Mouse (Mus musculus) ES-Bruce4 (cell line): ENCODE measurements around the gene Acadvl. TPM values are rescaled to one million over a fixed set of nuclear protein-coding genes. Genes with fewer than 3 reads are reported as not detected.

Experiments
- H3K27ac ChIP-seq: 2 replicates; pipeline ENCODE4 v1.5.1; 2012; ENCODE audit warnings: low read length, inconsistent platforms; ENCODE audit not compliant: insufficient read depth
- H3K27me3 ChIP-seq: 2 replicates; pipeline ENCODE4 v1.6.1; 2012; ENCODE audit warnings: mild to moderate bottlenecking, low read length, inconsistent platforms; ENCODE audit not compliant: control insufficient read depth, poor library complexity, insufficient read depth, severe bottlenecking
- H3K36me3 ChIP-seq: 2 replicates; pipeline ENCODE4 v1.6.1; 2012; ENCODE audit warnings: inconsistent platforms, mild to moderate bottlenecking, low read length, moderate library complexity; ENCODE audit not compliant: control insufficient read depth, poor library complexity, insufficient read depth, severe bottlenecking
- H3K4me1 ChIP-seq: one replicate; pipeline ENCODE4 v1.8.1; 2011; ENCODE audit warnings: low read length; ENCODE audit not compliant: control insufficient read depth, insufficient read depth
- H3K4me3 ChIP-seq: 2 replicates; pipeline ENCODE4 v1.5.1; 2011; ENCODE audit warnings: low read depth, mild to moderate bottlenecking, low read length
- H3K9ac ChIP-seq: 2 replicates; pipeline ENCODE4 v1.6.1; 2012; ENCODE audit warnings: low read depth, mild to moderate bottlenecking, inconsistent platforms; ENCODE audit not compliant: poor library complexity, severe bottlenecking
- H3K9me3 ChIP-seq: replicated peaks from 2 replicates; pipeline ENCODE4 v1.6.1; 2012; ENCODE audit warnings: mild to moderate bottlenecking, low read length, inconsistent platforms; ENCODE audit not compliant: control insufficient read depth, poor library complexity, insufficient read depth, severe bottlenecking
- CTCF ChIP-seq: IDR thresholded peaks from one replicate; pipeline ENCODE4 v1.8.1; 2011; ENCODE audit warnings: low read depth, low read length
- EP300 ChIP-seq: IDR thresholded peaks from 2 replicates; pipeline ENCODE4 v1.6.1; 2011; ENCODE audit warnings: low read depth, low read length; ENCODE audit not compliant: insufficient read depth
- POLR2A ChIP-seq: IDR thresholded peaks from one replicate; pipeline ENCODE4 v1.8.1; 2011; ENCODE audit warnings: low read length; ENCODE audit not compliant: insufficient read depth
- polyA plus RNA-seq: library from polyadenylated mRNA; stranded (reverse); fragments of >200 nt; gene quantifications from 2 replicates; pipeline ENCODE4 v1.2.4, GENCODE M21; 2011; ENCODE audit warnings: low read depth; ENCODE audit not compliant: missing spikeins, insufficient read depth, insufficient read length

Gene Acadvl
- polyA plus RNA-seq, 1 experiment, result 19.8 TPM

GRCm38 (mm10) chr11:70040184-70040583, 25.0 kb upstream of the Acadvl start:
- no peaks in the 10 kb centered on the region for H3K36me3 ChIP-seq

DNA sequence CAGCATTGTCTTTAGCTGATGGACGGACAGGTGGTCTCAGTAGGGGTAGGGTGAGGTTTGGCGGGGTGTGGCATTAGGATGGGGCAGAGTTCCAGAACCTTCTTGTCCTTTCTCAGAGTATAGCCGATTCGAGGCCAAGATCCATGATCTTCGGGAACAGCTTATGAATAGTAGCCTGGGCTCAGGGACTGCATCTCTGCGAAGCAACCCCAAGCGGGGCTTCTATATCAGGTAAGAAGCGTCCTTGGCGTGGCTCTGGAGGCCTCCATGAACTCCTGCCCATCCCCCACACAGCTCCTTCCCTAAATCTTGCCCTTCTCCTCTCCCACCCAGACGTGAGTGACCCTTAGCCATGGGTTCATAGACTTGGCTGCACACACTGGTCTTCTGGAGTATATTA, 24.4 kb upstream of the Acadvl start:
- H3K9me3 ChIP-seq, result no peaks in the 10 kb centered on the region
- H3K27me3 ChIP-seq, result no peaks in the 10 kb centered on the region
- no peaks in the 10 kb centered on the region for H3K36me3 ChIP-seq
- H3K27ac ChIP-seq, result no peak overlapping the region
- H3K9ac ChIP-seq, result no peak overlapping the region
- no peak overlapping the region for H3K4me3 ChIP-seq
- H3K4me1 ChIP-seq, result no peaks in the 10 kb centered on the region
- TF ChIP-seq EP300 (no peak), CTCF (no peak), POLR2A (no peak)

More at GRCm38 (mm10) chr11:70040184-70040583, 25.0 kb upstream of the Acadvl start:
- Histone ChIP-seq H3K27ac (no peak overlapping the region), H3K4me1 (no peaks in the 10 kb centered on the region), H3K4me3 (no peak overlapping the region), H3K9me3 (no peaks in the 10 kb centered on the region), H3K27me3 (no peaks in the 10 kb centered on the region), H3K9ac (no peak overlapping the region)
- no peak for TF ChIP-seq POLR2A
- TF ChIP-seq EP300, result no peak
- no peak for TF ChIP-seq CTCF

GRCm38 (mm10) chr11:70038174-70038573, 23.0 kb upstream of the Acadvl start:
- Histone ChIP-seq H3K9me3 (no peaks in the 10 kb centered on the region), H3K27me3 (no peaks in the 10 kb centered on the region), H3K4me3 (no peak overlapping the region), H3K4me1 (no peaks in the 10 kb centered on the region), H3K36me3 (no peaks in the 10 kb centered on the region), H3K27ac (no peak overlapping the region), H3K9ac (no peak overlapping the region)
- no peak for TF ChIP-seq EP300
- TF ChIP-seq POLR2A, result no peak
- TF ChIP-seq CTCF, result no peak

GRCm38 (mm10) chr11:70031321-70031670, 16.1 kb upstream of the Acadvl start:
- TF ChIP-seq EP300, result no peak
- no peak for TF ChIP-seq POLR2A
- TF ChIP-seq CTCF, result no peak
- Histone ChIP-seq H3K27me3 (no peaks in the 10 kb centered on the region), H3K9ac (no peak overlapping the region), H3K4me1 (peaks cover 2% of the 10 kb centered on the region), H3K27ac (no peak overlapping the region), H3K9me3 (no peaks in the 10 kb centered on the region), H3K4me3 (no peak overlapping the region), H3K36me3 (no peaks in the 10 kb centered on the region)

DNA sequence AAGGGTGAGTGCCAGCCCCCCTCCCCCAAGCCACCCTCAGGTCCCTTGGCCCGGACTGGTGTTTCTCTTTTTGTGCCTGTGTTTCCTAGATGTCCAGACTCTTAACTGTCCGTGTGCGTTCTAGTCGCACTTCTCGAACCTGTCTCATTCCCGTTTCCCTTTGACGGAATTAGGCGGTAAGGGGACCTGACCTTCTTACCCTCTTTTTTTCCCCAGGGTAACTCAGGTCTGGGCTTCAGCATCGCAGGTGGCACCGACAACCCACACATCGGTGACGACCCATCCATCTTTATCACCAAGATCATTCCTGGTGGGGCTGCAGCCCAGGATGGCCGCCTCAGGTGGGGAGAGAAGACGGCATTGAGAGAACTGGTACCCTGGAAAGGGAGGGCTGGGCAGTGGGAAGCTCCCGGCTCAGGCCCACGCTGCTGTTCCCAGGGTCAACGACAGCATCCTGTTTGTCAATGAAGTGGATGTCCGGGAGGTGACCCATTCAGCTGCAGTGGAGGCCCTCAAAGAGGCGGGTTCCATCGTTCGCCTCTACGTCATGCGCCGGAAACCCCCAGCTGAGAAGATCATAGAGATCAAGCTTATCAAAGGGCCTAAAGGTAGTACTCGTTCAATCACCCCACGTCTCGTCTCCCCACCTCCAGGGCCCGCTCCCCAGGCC, 15.6 kb upstream of the Acadvl start:
- Histone ChIP-seq H3K27ac (no peak overlapping the region), H3K9ac (no peak overlapping the region)

GRCm38 (mm10) chr11:70029829-70030550, 14.8 kb upstream of the Acadvl start:
- no peak overlapping the region for H3K4me3 ChIP-seq
- no peaks in the 10 kb centered on the region for H3K36me3 ChIP-seq
- no peaks in the 10 kb centered on the region for H3K27me3 ChIP-seq
- no peak for TF ChIP-seq POLR2A
- no peak for TF ChIP-seq EP300
- no peak for TF ChIP-seq CTCF
- no peak overlapping the region for H3K9ac ChIP-seq
- H3K9me3 ChIP-seq, result no peaks in the 10 kb centered on the region
- peaks cover 5% of the 10 kb centered on the region for H3K4me1 ChIP-seq
- no peak overlapping the region for H3K27ac ChIP-seq

More for the DNA sequence above, 15.6 kb upstream of the Acadvl start:
- peaks cover 5% of the 10 kb centered on the region for H3K4me1 ChIP-seq
- H3K4me3 ChIP-seq, result no peak overlapping the region
- no peaks in the 10 kb centered on the region for H3K27me3 ChIP-seq
- H3K9me3 ChIP-seq, result no peaks in the 10 kb centered on the region
- no peaks in the 10 kb centered on the region for H3K36me3 ChIP-seq
- TF ChIP-seq POLR2A (no peak), CTCF (no peak), EP300 (no peak)
